Comparison of ENCODE assay signal across 10 mouse cellular contexts in the genomic region with DNA sequence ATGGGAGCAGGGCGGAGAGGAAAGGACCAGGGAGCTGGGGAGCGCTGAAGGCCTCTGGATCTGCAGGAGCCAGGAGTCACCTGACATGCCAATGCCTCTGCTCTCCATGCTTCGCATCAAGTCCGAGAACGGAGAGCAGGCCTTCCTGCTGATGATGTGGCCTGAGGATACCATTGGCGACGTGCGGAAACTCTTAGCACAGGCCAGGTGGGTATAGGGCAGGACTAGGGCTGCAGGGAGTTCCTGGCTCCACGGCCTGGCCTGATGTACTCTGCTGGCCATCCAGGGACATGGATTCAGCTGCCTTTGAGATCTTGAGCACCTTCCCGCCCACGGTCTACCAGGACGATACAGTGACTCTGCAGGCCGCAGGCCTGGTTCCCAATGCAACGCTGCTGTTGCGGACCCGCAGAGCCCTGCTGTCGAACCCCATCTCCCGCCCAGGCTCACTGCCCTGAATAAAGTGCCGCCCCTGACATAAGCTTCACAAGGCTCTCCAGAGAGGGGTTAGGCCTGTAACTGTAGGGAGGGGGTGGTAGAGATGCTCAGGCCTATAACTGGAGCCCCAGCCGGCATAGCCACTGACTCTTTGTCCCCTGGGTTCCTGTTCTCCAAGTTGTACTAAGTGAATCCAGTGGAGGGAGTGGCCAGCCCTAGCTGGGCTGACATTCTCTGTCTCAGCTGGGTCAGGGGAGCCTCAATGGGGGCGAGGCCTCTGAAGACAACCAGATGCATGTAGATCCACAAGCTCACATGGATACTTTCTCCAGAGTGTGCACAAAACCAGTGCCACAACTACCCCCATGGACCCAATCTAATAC. TPM values are rescaled to one million over a fixed set of nuclear protein-coding genes. Genes with fewer than 3 reads are reported as not detected.
DNase-seq lines count a peak whose midpoint lies in the region; ATAC-seq lines count a peak whose summit lies in the region.
"Had no signal": no experiment of that assay in that cellular context is flagged by ENCODE, and none has a peak within 500 bp of the region (broad histone marks: within the 10 kb centered on the region; RNA-seq: fewer than 3 reads in every experiment).

No protein-coding gene starts in this region.

- H3K27ac ChIP-seq in forebrain, embryonic 11.5 days (ENCODE audit: low read depth, low read length): no peak overlapping the region
- H3K27ac ChIP-seq in forebrain, embryonic 12.5 days: no peak overlapping the region
- H3K27ac ChIP-seq in liver, embryonic 13.5 days: no peak overlapping the region
- H3K27ac ChIP-seq in liver, embryonic 12.5 days: no peak overlapping the region
- no peak overlapping the region for H3K27ac ChIP-seq in hindbrain, embryonic 15.5 days (replicated peaks)
- H3K27ac ChIP-seq in neural tube, embryonic 14.5 days (ENCODE audit: low read depth, low read length): no peak overlapping the region

- no peak overlapping the region for H3K9ac ChIP-seq in forebrain, embryonic 11.5 days (ENCODE audit: low read length)
- H3K9ac ChIP-seq in forebrain, embryonic 12.5 days: no peak overlapping the region
- H3K9ac ChIP-seq in liver, embryonic 13.5 days: no peak overlapping the region
- no peak overlapping the region for H3K9ac ChIP-seq in liver, embryonic 12.5 days
- H3K9ac ChIP-seq in hindbrain, embryonic 15.5 days: no peak overlapping the region
- H3K9ac ChIP-seq in neural tube, embryonic 14.5 days (replicated peaks; ENCODE audit: low read depth, low read length): 0 out of 2 replicates have a peak overlapping the region, but pooled peaks have one; percentile 25

- H3K4me2 ChIP-seq in forebrain, embryonic 11.5 days (ENCODE audit: low read depth, low read length, severe bottlenecking): no peak overlapping the region
- no peak overlapping the region for H3K4me2 ChIP-seq in forebrain, embryonic 12.5 days
- H3K4me2 ChIP-seq in liver, embryonic 13.5 days: peak overlapping the region; percentile 87; the same call in 1 of the 2 replicates
- H3K4me2 ChIP-seq in liver, embryonic 12.5 days: no peak overlapping the region
- H3K4me2 ChIP-seq in hindbrain, embryonic 15.5 days: peak overlapping the region; percentile 94; the same call in 1 of the 2 replicates
- no peak overlapping the region for H3K4me2 ChIP-seq in neural tube, embryonic 14.5 days (ENCODE audit: low read depth, low read length)

- H3K36me3 ChIP-seq in forebrain, embryonic 11.5 days (ENCODE audit: control insufficient read depth, insufficient read depth, low read length): no peaks in the 10 kb centered on the region
- H3K36me3 ChIP-seq in forebrain, embryonic 12.5 days (replicated peaks): peaks cover 6% of the 10 kb centered on the region; the same call in 1 of the 2 replicates
- H3K36me3 ChIP-seq in liver, embryonic 13.5 days: peaks cover 12% of the 10 kb centered on the region
- peaks cover 17% of the 10 kb centered on the region for H3K36me3 ChIP-seq in liver, embryonic 12.5 days
- H3K36me3 ChIP-seq in hindbrain, embryonic 15.5 days: 0 out of 2 replicates have a peak, but pooled peaks cover 7% of the 10 kb centered on the region
- no peaks in the 10 kb centered on the region for H3K36me3 ChIP-seq in neural tube, embryonic 14.5 days (ENCODE audit: control insufficient read depth, insufficient read depth, low read length)

- ATAC-seq in forebrain, embryonic 11.5 days (replicated peaks; ENCODE audit: low FRiP score): no peak
- ATAC-seq in forebrain, embryonic 12.5 days (ENCODE audit: low FRiP score): no peak
- no peak for ATAC-seq in liver, embryonic 13.5 days (ENCODE audit: low read depth)
- no peak for ATAC-seq in liver, embryonic 12.5 days
- no peak for ATAC-seq in hindbrain, embryonic 15.5 days (ENCODE audit: low FRiP score, low read depth)
- no peak for ATAC-seq in neural tube, embryonic 14.5 days (ENCODE audit: low read depth)

- H3K4me1 ChIP-seq in forebrain, embryonic 11.5 days (replicated peaks; ENCODE audit: control insufficient read depth, insufficient read depth, low read length): peaks cover 12% of the 10 kb centered on the region; the same call in 1 of the 2 replicates
- H3K4me1 ChIP-seq in forebrain, embryonic 12.5 days: peaks cover 32% of the 10 kb centered on the region
- H3K4me1 ChIP-seq in liver, embryonic 13.5 days (replicated peaks): peaks cover 69% of the 10 kb centered on the region
- H3K4me1 ChIP-seq in liver, embryonic 12.5 days: peaks cover 73% of the 10 kb centered on the region
- H3K4me1 ChIP-seq in hindbrain, embryonic 15.5 days (replicated peaks): peaks cover 38% of the 10 kb centered on the region
- peaks cover 11% of the 10 kb centered on the region; the same call in 1 of the 2 replicates for H3K4me1 ChIP-seq in neural tube, embryonic 14.5 days (ENCODE audit: control insufficient read depth, insufficient read depth, low read length)

- WGBS in forebrain, embryonic 11.5 days: 89% methylated on average over 21 of the region's 21 CpGs
- 90% methylated on average over 21 of the region's 21 CpGs for whole genome bisulfite sequencing in forebrain, embryonic 12.5 days
- WGBS in liver, embryonic 13.5 days (ENCODE audit: insufficient replicate concordance): 85% methylated on average over 21 of the region's 21 CpGs
- WGBS in liver, embryonic 12.5 days (ENCODE audit: insufficient replicate concordance): 83% methylated on average over 21 of the region's 21 CpGs
- 88% methylated on average over 21 of the region's 21 CpGs for WGBS in hindbrain, embryonic 15.5 days
- WGBS in neural tube, embryonic 14.5 days: 86% methylated on average over 21 of the region's 21 CpGs

- no peak overlapping the region for H3K4me3 ChIP-seq in forebrain, embryonic 11.5 days (ENCODE audit: low read depth, low read length)
- H3K4me3 ChIP-seq in forebrain, embryonic 12.5 days (replicated peaks): no peak overlapping the region
- H3K4me3 ChIP-seq in liver, embryonic 13.5 days (replicated peaks): no peak overlapping the region
- H3K4me3 ChIP-seq in liver, embryonic 12.5 days: no peak overlapping the region
- H3K4me3 ChIP-seq in hindbrain, embryonic 15.5 days: no peak overlapping the region
- H3K4me3 ChIP-seq in neural tube, embryonic 14.5 days (ENCODE audit: low read depth, low read length): no peak overlapping the region
- H3K4me3 ChIP-seq: erythroblast, embryonic 14.5 days had no signal

- peak; percentile 50 for DNase-seq in forebrain, embryonic 11.5 days (ENCODE audit: low spot score)
- no peak for DNase-seq in liver, embryonic 13.5 days
- no peak for DNase-seq in frontal cortex, postnatal 10 days (ENCODE audit: low spot score in 2 of 2)
- no peak for DNase-seq in layer of hippocampus, adult 11-12 months (ENCODE audit: low spot score)
- DNase-seq: heart, postnatal 14 days had no signal

- no peaks in the 10 kb centered on the region for H3K9me3 ChIP-seq in forebrain, embryonic 11.5 days (ENCODE audit: control insufficient read depth, low read length)
- H3K9me3 ChIP-seq in forebrain, embryonic 12.5 days: no peaks in the 10 kb centered on the region
- H3K9me3 ChIP-seq in liver, embryonic 13.5 days (replicated peaks): no peaks in the 10 kb centered on the region
- H3K9me3 ChIP-seq in liver, embryonic 12.5 days (replicated peaks): no peaks in the 10 kb centered on the region
- H3K9me3 ChIP-seq in hindbrain, embryonic 15.5 days: no peaks in the 10 kb centered on the region
- no peaks in the 10 kb centered on the region for H3K9me3 ChIP-seq in neural tube, embryonic 14.5 days (ENCODE audit: control insufficient read depth, low read length)

- H3K27me3 ChIP-seq in forebrain, embryonic 11.5 days (ENCODE audit: control insufficient read depth, insufficient read depth, low read length): no peaks in the 10 kb centered on the region
- 0 out of 2 replicates have a peak, but pooled peaks cover 2% of the 10 kb centered on the region for H3K27me3 ChIP-seq in forebrain, embryonic 12.5 days
- no peaks in the 10 kb centered on the region for H3K27me3 ChIP-seq in liver, embryonic 13.5 days
- no peaks in the 10 kb centered on the region for H3K27me3 ChIP-seq in liver, embryonic 12.5 days (replicated peaks)
- H3K27me3 ChIP-seq in hindbrain, embryonic 15.5 days: no peaks in the 10 kb centered on the region
- H3K27me3 ChIP-seq in neural tube, embryonic 14.5 days (ENCODE audit: control insufficient read depth, insufficient read depth, low read length): no peaks in the 10 kb centered on the region

RNA-seq across cellular contexts. Expression of a gene that starts 2.1 kb away (rescaled TPM):
- polyA plus RNA-seq in forebrain, embryonic 11.5 days (2014; fragmentation: Nextera tagmentation; extraction: Ambion mirVana): 264 and 278 TPM in 2 replicates
- polyA plus RNA-seq in forebrain, embryonic 12.5 days (2016; fragmentation: Nextera tagmentation; extraction: Ambion mirVana): 257 and 272 TPM in 2 replicates
- polyA plus RNA-seq in liver, embryonic 13.5 days (2015; fragmentation: Nextera tagmentation; extraction: Ambion mirVana): 158 and 171 TPM in 2 replicates
- polyA plus RNA-seq in liver, embryonic 12.5 days (2016; fragmentation: Nextera tagmentation; extraction: Ambion mirVana): 187 and 205 TPM in 2 replicates
- polyA plus RNA-seq in hindbrain, embryonic 15.5 days (2015; fragmentation: Nextera tagmentation; extraction: Ambion mirVana): 425 and 442 TPM in 2 replicates
- 395 and 405 TPM in 2 replicates for polyA plus RNA-seq in neural tube, embryonic 14.5 days (2014; fragmentation: Nextera tagmentation; extraction: Ambion mirVana)

RNA-seq across cellular contexts. Expression of a gene that starts 24.1 kb away (rescaled TPM):
- polyA plus RNA-seq in forebrain, embryonic 11.5 days (2014; fragmentation: Nextera tagmentation; extraction: Ambion mirVana): 6.6 and 7.0 TPM in 2 replicates
- 5.8 and 7.9 TPM in 2 replicates for polyA plus RNA-seq in forebrain, embryonic 12.5 days (2016; fragmentation: Nextera tagmentation; extraction: Ambion mirVana)
- polyA plus RNA-seq in liver, embryonic 13.5 days (2015; fragmentation: Nextera tagmentation; extraction: Ambion mirVana): 1.7 and 2.3 TPM in 2 replicates
- 3.4 and 3.7 TPM in 2 replicates for polyA plus RNA-seq in liver, embryonic 12.5 days (2016; fragmentation: Nextera tagmentation; extraction: Ambion mirVana)
- polyA plus RNA-seq in hindbrain, embryonic 15.5 days (2015; fragmentation: Nextera tagmentation; extraction: Ambion mirVana): 17.1 and 21.3 TPM in 2 replicates
- polyA plus RNA-seq in neural tube, embryonic 14.5 days (2014; fragmentation: Nextera tagmentation; extraction: Ambion mirVana): 21.7 and 26.9 TPM in 2 replicates

RNA-seq across cellular contexts. Expression of a gene that starts 31.6 kb away (rescaled TPM):
- 2.5 and 2.6 TPM in 2 replicates for polyA plus RNA-seq in forebrain, embryonic 11.5 days (2014; fragmentation: Nextera tagmentation; extraction: Ambion mirVana)
- polyA plus RNA-seq in forebrain, embryonic 12.5 days (2016; fragmentation: Nextera tagmentation; extraction: Ambion mirVana): 3.8 and 3.9 TPM in 2 replicates
- 24.6 and 27.7 TPM in 2 replicates for polyA plus RNA-seq in liver, embryonic 13.5 days (2015; fragmentation: Nextera tagmentation; extraction: Ambion mirVana)
- 18.5 and 21.5 TPM in 2 replicates for polyA plus RNA-seq in liver, embryonic 12.5 days (2016; fragmentation: Nextera tagmentation; extraction: Ambion mirVana)
- 2.3 and 9.0 TPM in 2 replicates for polyA plus RNA-seq in hindbrain, embryonic 15.5 days (2015; fragmentation: Nextera tagmentation; extraction: Ambion mirVana)
- 2.1 and 4.7 TPM in 2 replicates for polyA plus RNA-seq in neural tube, embryonic 14.5 days (2014; fragmentation: Nextera tagmentation; extraction: Ambion mirVana)

Comparison
In these comparisons a context has a peak if more than half of its experiments do, and no peak if none do; other contexts are left out.
1. H3K4me2 ChIP-seq: peak in liver, embryonic 13.5 days (single experiment) and hindbrain, embryonic 15.5 days (single experiment); none in forebrain, embryonic 11.5 days (single experiment), forebrain, embryonic 12.5 days (single experiment), liver, embryonic 12.5 days (single experiment) and neural tube, embryonic 14.5 days (single experiment).